Mouse (Mus musculus) cerebellum, adult 2 months (tissue): Measurements from ENCODE around the gene Mfsd6.

Experiments used
- CTCF ChIP-seq: fragments of 200-500 bp; IDR thresholded peaks from 2 replicates; pipeline ENCODE4 v1.5.1; 2011; ENCODE audit warnings: low read depth, mild to moderate bottlenecking, control low read depth, low read length, moderate library complexity, borderline replicate concordance; ENCODE audit not compliant: insufficient read depth
- POLR2A ChIP-seq: fragments of 200-500 bp; IDR thresholded peaks from 2 replicates; pipeline ENCODE4 v1.6.1; 2011; ENCODE audit warnings: low read length, control low read depth, borderline replicate concordance; ENCODE audit not compliant: insufficient read depth

DNA sequence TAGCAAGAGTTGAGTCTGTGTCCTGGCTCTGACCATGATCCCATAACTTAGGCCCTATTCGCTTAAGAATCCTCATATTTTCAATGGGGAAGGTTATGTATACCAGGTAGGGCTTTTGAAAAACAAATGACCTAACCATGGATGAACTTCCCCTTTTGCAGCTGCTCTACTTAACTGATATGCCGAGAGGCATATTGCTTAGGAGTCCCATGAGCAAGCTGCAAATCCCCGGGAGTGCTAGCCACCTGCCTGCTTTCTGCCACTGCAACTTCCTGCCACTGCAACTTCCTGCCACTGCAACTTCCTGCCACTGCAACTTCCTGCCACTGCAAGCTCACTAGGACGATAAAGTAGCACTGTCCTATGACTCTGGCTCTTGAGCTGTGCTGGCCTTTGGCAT is 72.1 kb downstream of the Mfsd6 start:
- no peak for TF ChIP-seq CTCF
- TF ChIP-seq POLR2A: no peak
